Mouse (Mus musculus) layer of hippocampus, adult 9-10 months (tissue): ENCODE data around the gene Sgms1.

Experiments used
- DNase-seq: peaks from one replicate; pipeline ENCODE4 v3.0.0; 2022; ENCODE audit warnings: low spot score

The Sgms1 gene

GRCm38 (mm10) chr19:32266385-32267252 is 122.9 kb downstream of the Sgms1 start:
- peak; percentile 31 for DNase-seq

GRCm38 (mm10) chr19:32263753-32264152 is 125.8 kb downstream of the Sgms1 start:
- no peak for DNase-seq

DNA sequence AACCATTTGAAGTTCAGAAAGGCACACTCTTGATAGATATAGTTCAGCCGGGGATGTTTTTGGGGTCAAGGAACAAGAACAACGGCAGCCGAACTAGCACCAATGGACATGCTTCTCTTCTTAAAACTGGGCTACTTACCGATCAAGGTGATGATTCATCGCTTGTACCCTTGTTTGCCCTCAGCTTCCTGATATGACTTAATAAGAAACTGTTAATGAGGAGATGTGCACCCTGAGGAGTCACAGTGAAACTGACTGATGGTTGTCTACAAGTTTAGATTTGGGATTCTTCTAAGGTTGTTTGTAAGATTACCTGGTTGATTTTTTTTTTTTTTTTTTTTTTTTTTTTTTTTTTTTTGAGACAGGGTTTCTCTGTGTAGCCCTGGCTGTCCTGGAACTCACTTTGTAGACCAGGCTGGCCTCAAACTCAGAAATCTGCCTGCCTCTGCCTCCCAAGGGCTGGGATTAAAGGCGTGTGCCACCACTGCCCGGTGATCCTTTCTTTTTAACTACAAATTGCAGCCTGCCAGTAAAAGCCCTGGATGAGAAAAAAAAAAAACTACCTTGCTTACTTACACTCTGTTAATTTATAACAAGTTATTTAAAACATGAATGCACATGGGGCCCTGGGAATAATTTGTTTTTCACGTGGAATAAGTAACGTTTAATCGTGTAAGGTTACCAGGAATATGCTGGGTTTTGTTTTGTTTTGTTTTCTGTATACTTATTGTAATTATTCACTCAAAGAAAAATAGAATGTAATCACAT is 126.5 kb downstream of the Sgms1 start:
- DNase-seq = no peak

- no peak for DNase-seq
Measured at GRCm38 (mm10) chr19:32260869-32261688, 128.4 kb downstream of the Sgms1 start.

DNA sequence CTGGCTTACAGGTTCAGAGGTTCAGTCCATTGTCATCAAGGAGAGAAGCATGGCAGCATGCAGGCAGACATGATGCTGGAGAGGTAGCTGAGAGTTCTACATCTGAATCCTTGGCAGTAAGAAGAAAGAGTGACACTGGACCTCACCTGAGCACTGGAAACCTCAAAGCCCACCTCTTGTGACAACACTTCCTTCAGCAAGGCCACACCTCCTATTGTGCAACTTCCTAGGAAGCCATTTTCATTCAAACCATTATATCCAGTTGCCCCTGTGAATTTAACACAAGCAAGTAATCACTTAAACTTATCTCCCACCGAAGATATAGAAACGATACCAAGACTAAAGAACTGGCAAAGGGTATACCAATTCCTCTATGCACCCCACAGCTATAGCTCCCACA is 129.7 kb downstream of the Sgms1 start:
- no peak for DNase-seq

DNA sequence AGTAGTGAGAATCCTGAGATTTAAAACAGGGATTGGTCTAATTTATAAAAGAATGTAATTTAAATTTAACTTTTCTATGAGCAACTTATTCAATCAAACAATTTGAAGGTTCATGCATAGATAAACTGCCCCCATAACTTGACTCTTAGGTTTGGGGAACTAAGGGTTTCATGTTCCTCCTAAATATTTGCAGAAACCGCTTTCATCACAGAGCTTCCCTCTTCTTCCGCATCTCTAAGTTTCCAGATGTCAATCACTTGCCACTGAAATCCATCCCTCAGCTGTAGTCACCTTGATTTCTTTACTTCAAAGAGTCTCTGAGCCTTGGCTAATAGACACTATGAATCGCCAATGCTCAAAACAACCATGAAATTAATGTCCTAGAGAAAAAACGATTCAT is 130.5 kb downstream of the Sgms1 start:
- DNase-seq = no peak

- DNase-seq = no peak
Measured at GRCm38 (mm10) chr19:32258146-32258545, 131.4 kb downstream of the Sgms1 start.

GRCm38 (mm10) chr19:32257616-32258015 is 131.9 kb downstream of the Sgms1 start:
- DNase-seq = no peak

DNA sequence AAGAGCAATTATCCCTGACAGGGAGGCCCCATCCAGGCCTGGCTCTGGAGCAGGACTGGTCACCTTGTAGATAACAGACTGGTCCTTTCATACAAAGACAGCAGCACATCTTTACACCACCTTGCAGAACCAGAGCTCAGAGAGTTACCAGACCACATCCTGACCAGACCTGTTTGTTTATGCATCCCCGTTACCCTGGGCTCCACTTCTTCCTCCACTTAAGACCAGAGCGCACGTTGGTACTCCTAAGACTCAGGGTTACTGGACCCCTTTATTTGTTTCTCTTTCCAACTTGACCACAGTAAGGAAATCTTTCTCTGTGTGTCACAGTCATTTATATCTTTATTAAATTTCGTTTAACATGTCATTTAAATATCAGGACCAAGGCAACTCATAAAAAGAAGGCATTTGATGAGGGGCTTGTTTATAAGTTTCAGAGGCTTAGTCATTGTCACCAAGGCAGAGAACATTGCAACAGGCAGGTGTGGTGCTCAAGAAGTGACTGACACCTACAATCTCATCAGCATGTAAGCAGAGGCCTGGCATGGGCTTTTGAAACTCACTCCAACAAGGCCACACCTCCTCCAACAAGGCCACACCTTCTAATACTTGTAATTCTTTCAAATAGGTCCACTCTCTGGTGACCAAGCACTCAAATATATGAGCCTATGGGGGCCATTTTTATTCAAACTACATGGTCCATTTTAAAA is 132.7 kb downstream of the Sgms1 start:
- DNase-seq = no peak

GRCm38 (mm10) chr19:32255429-32256185 is 133.9 kb downstream of the Sgms1 start:
- DNase-seq = no peak

- no peak for DNase-seq
Measured at GRCm38 (mm10) chr19:32254739-32255344, 134.7 kb downstream of the Sgms1 start.

DNA sequence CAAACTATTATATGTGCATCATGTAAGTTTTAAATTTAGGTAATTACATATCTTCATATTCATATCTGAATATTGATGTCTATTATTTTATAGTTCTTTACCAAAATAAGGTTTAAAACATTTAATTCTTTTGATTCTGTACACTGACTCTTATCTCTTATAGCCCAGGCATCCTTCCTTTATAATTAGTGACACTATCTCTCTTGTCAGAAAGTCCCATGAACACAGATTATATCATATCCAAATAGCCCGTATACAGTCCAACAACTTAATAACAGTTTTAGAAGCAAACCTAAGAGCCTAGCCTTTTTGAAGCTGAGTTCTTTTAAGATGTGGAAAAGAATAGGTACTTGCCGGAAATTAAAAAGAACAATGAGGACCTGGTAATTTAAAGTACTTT is 135.3 kb downstream of the Sgms1 start:
- DNase-seq = no peak

GRCm38 (mm10) chr19:32252987-32253386 is 136.5 kb downstream of the Sgms1 start:
- DNase-seq = no peak

DNA sequence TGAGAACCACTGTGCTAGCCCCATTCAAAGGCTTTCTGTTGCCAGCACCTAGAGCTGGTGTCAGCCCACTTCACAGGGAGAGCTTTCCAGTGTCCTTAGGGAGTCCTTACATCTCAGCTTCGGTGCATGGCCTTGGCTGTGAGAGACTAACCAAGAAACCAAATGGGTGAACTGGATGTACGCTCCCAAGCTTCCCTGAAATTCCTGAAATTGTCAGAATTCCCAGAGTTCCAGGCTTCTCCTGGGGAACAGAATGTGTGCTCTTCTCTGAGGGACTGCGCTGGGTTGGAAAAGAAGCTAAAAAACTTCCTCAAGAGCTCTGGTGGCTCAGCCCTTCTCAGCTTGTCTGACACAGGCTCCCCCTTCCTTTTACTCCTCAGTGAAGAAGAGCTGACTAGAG is 137.1 kb downstream of the Sgms1 start:
- DNase-seq = no peak

DNA sequence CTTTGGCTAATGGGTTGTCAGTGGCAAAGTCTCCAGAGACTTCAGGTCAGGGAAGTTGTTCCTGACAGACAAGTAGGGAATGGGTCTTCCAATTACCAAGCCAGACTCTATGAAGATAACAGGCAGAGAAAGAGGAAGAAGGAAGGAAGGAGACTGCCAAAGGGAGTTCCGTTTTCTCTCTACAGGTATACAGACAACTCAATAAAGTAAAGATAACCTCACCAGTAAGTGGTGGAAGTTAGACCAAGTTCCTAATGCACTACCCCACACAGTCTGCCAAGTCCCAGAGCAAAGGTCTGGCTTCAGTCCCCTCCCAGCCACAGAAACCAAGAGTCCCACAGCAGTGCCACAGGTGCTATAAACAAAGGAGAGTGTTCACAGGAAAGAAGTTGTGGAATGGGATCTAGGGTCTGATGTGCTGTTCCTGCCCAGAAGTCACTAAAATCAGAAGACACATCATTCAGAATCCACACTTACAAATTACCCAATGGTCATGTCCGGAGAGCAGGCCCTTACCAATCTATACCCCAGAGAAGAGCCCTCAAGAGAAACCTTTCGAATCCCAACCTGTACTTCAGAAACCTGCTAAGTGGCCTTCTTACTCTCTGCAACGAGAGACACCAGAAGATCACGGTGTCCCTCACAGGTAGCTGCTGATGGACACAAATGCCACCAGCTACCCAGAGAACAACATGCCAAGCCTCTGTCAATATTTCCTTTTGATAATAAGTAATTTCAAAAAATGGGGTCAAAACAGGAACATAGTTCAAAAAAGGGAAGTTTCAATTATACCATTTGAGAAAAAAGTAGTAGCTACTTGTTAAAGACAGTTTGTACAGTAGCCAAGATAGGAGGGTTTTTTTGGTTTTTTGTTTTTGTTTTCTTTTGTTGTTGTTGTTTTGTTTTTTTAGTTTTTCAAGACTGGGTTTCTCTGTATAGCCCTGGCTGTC is 140.1 kb downstream of the Sgms1 start:
- DNase-seq = no peak

DNA sequence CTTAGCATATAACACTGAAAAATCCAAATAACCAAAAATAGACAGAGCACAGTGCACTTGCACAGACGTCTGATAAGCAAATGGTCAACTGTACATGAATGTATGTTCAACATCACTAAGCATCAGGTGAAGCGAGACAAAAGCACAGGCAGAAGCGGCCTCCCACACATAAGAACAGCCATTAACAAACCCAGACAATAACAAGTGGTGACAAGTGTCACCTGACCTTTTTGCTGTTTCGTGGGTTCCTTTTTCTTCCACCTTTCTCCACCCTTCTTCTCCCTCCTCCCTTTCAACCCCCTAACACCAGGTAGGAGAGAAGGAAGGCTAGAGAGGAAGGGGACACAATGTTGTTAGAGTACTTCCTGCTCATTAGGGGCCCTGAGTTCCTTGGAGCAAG is 144.6 kb downstream of the Sgms1 start:
- DNase-seq = no peak

DNA sequence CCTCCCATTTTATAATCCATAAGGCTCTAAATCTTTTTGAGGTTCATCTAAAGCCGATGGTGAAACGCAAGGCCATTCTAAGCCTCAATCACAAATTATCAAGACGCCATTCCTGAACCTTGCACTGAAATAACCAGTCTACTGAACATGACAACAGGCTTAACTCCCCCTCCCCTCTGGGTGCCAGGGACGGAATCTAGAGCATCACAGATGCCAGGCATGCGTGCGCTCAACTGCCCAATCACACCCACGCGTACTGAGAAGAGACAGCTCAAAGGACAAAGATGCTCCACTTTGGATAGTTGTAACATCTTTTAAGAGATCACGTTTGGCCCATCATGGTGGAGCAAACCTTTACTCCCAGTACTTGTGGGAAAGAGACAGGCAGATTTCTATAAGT is 146.3 kb downstream of the Sgms1 start:
- DNase-seq = no peak

DNA sequence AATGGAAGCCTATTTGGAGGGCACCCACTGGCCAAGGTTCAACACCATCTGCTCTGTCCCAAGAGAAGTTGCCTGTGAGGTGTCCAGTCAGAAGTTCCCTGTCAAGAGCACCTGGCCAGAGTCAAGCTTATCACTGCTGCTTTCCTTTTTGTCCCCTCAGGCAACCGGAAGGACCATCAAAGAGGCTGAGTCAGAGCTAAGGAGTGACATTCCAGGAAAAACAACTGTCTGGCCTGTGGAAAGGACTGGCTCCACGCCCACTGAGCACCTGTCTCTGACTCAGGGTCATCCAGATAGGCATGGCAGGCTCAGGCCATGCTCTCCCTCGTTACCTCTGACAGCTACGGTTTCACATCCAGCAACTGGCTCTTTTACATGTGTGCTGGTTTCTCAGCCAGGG is 147.4 kb downstream of the Sgms1 start:
- no peak for DNase-seq

DNA sequence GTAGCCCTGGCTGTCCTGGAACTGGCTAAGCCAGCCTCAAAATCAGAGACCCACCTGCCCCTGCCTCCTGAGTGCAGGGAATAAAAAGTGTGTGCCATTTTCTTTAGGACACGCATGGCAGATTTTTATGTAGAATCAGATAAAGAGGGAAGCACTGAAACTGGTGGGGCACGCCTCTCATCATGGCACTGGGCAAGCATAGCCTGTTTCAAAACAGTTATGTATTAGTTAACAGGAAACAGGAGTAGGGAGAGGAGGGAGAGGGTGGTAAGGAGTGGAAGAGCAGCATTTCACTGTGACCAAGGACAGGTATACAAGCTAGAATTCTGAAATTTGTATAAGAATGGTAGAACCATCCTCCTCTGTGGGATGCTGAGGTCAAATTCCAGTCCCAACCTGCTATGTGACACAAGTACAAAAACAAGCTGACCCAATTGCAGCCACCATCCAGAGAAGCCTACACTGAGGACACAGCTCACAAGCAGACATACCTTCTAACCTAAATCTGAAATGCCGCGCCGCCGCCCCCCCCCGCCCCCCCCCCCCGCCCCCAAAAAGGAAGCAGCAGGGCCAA is 149.0 kb downstream of the Sgms1 start:
- no peak for DNase-seq
